Mouse (Mus musculus) liver, embryonic 16.5 days (tissue): Measurements from ENCODE around the gene Hpse2. TPM values are rescaled to one million over a fixed set of nuclear protein-coding genes. Genes with fewer than 3 reads are reported as not detected.
"Not testable (repeated sequence)": the region's sequence is repeated elsewhere in the genome, so short reads cannot be mapped to it uniquely, and the experiment has no call there.

ENCODE experiments used
- ATAC-seq: fragments of 200-750 bp; cut with Nextera tagmentation; 2 replicates; pipeline ENCODE4 v1.8.0; 2017; ENCODE audit warnings: low read depth, mild to moderate bottlenecking, moderate number of reproducible peaks, moderate library complexity
- H3K27ac ChIP-seq: fragments of 300-500 bp; sonication (generic); 2 replicates; pipeline ENCODE4 v1.5.1; 2014; ENCODE audit warnings: mild to moderate bottlenecking, low read length
- H3K27me3 ChIP-seq: fragments of 300-500 bp; sonication (generic); 2 replicates; pipeline ENCODE4 v1.6.1; 2014; ENCODE audit warnings: low read depth, low read length, mixed read lengths; ENCODE audit not compliant: control insufficient read depth, insufficient read depth
- H3K36me3 ChIP-seq: fragments of 300-500 bp; sonication (generic); 2 replicates; pipeline ENCODE4 v1.6.1; 2014; ENCODE audit warnings: mild to moderate bottlenecking; ENCODE audit not compliant: control insufficient read depth, insufficient read depth
- H3K4me1 ChIP-seq: fragments of 300-500 bp; sonication (generic); 2 replicates; pipeline ENCODE4 v1.6.1; 2014; ENCODE audit warnings: low read depth, low read length, mixed read lengths; ENCODE audit not compliant: control insufficient read depth
- H3K4me2 ChIP-seq: fragments of 300-500 bp; sonication (generic); 2 replicates; pipeline ENCODE4 v1.6.1; 2014; ENCODE audit warnings: low read depth, low read length, mixed read lengths
- H3K4me3 ChIP-seq: fragments of 300-500 bp; sonication (generic); 2 replicates; pipeline ENCODE4 v1.5.1; 2014; ENCODE audit warnings: low read depth, mild to moderate bottlenecking, low read length
- H3K9ac ChIP-seq: fragments of 300-500 bp; sonication (generic); 2 replicates; pipeline ENCODE4 v1.6.1; 2014; ENCODE audit warnings: low read depth, low read length
- H3K9me3 ChIP-seq: fragments of 300-500 bp; sonication (generic); replicated peaks from 2 replicates; pipeline ENCODE4 v1.6.1; 2016; ENCODE audit warnings: low read length; ENCODE audit not compliant: control insufficient read depth
- WGBS: fragments of 180-500 bp; shearing (Covaris S2); extraction: QIAGEN DNeasy Blood & Tissue Kit; methylation state at CpG from one replicate; pipeline ENCODE4 v1.1.7; 2014; ENCODE audit not compliant: insufficient replicate concordance; 5-methylcytosine and 5-hydroxymethylcytosine counted together
- polyA plus RNA-seq: library from polyadenylated mRNA; unstranded; fragments of >200 nt; fragmentation: Nextera tagmentation; extraction: Ambion mirVana; gene quantifications from 2 replicates; pipeline ENCODE4 v1.2.1, GENCODE M21; 2015

Gene Hpse2
- polyA plus RNA-seq, 1 experiment from 2014 or later = not detected

DNA sequence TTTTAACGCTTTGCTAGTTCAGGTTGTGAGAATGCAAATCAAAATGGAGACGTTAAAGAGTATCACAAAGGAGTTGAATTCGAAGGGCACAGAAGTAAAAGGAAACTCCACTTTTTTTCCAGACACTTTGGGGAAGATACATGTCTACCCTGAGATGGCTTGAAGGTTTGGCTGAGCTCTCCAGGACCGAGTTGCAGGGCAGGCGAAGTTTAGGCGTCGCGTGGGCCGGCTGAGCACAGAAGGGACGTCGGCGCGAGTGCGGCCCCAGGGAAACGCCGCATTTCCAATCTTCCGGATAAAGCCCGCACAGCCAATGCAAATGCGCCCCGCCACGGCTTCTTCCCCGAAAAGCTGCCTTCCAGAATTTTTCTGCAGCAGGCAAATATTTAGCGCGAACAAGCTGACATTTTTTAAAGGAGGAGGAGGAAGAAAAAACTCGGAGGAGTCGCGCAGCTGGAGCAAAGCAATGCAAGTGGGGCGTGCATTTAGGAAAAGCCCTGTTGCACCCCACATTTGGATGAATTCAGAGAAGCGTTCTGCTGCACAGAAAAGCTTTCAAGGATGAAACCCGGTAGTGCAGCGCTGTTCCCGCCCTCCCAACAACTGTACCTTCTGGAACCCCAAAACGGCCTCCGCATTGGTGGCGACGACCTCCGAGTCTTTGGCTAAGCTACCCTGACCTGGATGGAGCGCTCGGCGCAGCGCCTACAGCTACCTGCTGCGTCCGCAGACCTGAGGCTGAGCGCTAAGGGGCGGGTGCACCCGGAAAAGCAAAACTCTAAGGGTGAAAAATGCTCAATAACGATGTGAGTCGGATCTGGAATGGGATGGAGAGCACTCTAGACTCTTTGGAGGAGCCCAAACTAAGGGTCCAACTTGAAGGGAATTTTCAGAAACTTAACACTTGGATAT is 1.9 kb downstream of the Hpse2 start:
- no peak overlapping the region for H3K9ac ChIP-seq
- peaks cover 56% of the 10 kb centered on the region for H3K27me3 ChIP-seq
- H3K36me3 ChIP-seq = no peaks in the 10 kb centered on the region
- under 1% methylated on average over 48 of the region's 48 CpGs for WGBS
- H3K4me1 ChIP-seq = no peaks in the 10 kb centered on the region
- no peak for ATAC-seq
- H3K4me2 ChIP-seq = no peak overlapping the region
- no peaks in the 10 kb centered on the region for H3K9me3 ChIP-seq
- H3K27ac ChIP-seq = no peak overlapping the region
- H3K4me3 ChIP-seq = no peak overlapping the region

DNA sequence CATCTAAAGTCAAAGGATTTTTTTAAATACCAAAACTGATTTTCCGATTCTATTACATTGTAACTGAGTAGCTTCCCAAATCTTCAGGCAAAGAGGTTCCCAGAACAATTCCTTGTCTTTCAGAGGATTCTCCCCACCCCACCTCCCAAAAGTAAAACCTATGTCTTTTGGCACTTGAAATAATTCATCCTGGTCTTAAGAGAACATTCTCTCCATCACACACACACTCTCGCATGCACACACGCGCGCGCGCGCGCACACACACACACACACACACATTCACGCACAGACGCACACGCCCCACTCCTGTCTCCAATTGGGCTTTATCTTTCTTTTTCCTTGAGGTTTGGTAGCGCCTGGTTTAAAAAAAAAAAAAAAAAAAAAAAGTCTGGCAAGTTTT is 2.7 kb downstream of the Hpse2 start:
- no peak for ATAC-seq
- peaks cover 56% of the 10 kb centered on the region for H3K27me3 ChIP-seq
- no peaks in the 10 kb centered on the region for H3K36me3 ChIP-seq
- WGBS = 4% methylated on average over 13 of the region's 13 CpGs
- no peak overlapping the region for H3K4me2 ChIP-seq
- no peak overlapping the region for H3K27ac ChIP-seq
- H3K4me3 ChIP-seq = no peak overlapping the region
- H3K9ac ChIP-seq = no peak overlapping the region
- H3K4me1 ChIP-seq = no peaks in the 10 kb centered on the region
- no peaks in the 10 kb centered on the region for H3K9me3 ChIP-seq

DNA sequence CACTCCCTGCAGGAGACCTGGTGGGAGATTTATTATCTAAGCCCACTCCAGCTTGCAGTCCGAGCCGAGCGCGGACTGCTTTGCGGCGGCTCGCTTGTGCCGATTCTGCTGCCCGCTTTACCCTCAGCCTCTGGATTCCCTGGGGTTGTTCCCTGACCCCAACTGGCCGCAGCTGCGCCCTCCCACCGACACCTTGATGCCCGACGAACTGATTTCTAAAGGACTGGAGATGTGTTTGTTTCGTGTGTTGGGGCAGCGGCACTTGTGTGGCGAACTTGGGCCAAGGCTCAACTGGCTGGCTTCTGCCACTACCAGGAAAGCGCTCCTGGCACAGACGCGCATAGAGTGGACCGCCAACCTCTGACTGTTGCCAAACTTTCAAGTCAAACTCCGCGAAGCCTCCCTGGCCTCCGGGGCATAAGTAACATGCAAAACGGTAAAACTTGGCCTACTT is 3.1 kb downstream of the Hpse2 start:
- Histone ChIP-seq H3K4me3 (no peak overlapping the region), H3K27ac (no peak overlapping the region), H3K27me3 (peaks cover 56% of the 10 kb centered on the region), H3K9ac (no peak overlapping the region), H3K4me1 (no peaks in the 10 kb centered on the region), H3K36me3 (no peaks in the 10 kb centered on the region), H3K4me2 (no peak overlapping the region), H3K9me3 (no peaks in the 10 kb centered on the region)
- ATAC-seq = no peak
- WGBS = under 1% methylated on average over 25 of the region's 25 CpGs

DNA sequence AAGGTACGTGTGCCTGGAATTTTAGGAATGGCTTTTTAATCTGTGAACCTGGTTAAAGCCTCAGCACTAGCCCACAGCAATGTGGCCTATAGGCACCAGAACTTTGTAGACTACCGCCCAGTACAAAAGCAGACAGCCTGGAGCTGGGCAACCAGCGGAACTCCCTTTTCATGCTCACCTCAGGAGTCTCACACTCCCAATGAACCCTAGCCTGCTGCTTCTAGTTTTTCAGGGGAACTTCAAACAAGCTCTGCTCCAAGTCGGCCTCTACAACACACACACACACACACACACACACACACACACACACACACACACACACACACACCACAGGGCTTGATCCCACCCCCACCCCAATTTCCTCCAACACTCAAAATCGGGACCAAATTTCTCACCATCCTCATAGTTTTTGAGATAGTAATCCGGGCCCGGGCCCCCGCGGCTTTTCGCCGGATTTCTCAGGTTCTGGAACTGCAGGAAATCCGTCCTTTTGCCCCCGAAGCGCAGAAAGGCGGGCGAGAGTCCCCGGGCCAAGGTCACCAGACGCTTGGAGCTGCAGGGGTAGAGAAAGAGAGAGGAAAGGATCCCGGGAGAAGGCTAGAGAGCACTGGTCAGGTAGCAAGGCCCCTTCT is 3.7 kb downstream of the Hpse2 start:
- H3K4me2 ChIP-seq = no peak overlapping the region
- no peak overlapping the region for H3K4me3 ChIP-seq
- no peak overlapping the region for H3K27ac ChIP-seq
- H3K27me3 ChIP-seq = peaks cover 56% of the 10 kb centered on the region
- ATAC-seq = no peak
- WGBS = 5% methylated on average over 19 of the region's 19 CpGs
- H3K36me3 ChIP-seq = no peaks in the 10 kb centered on the region
- no peaks in the 10 kb centered on the region for H3K4me1 ChIP-seq
- no peaks in the 10 kb centered on the region for H3K9me3 ChIP-seq
- H3K9ac ChIP-seq = no peak overlapping the region

DNA sequence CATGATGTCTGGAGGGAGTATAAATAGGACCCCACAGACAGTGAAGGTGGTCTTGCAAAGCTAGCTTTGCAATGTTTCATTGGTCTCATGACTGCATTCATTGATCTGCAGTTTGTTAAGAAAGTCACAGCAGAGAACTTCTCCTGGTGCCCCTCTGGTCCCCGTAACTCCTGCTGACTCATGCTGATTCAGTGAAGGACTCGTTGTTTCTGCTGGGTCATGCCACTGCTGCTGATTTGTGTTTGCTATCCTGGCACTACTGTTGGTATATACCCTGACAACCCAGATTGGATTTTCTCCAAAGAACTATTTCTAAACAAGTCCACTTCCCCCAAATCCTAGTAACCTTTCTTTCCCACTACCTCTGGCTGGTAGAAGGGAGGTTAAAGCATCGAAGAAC is 29.3 kb downstream of the Hpse2 start:
- peak; percentile 56; the same call in 1 of the 2 replicates for ATAC-seq
- WGBS = 47% methylated on average over 3 of the region's 3 CpGs
- no peak overlapping the region for H3K4me2 ChIP-seq

DNA sequence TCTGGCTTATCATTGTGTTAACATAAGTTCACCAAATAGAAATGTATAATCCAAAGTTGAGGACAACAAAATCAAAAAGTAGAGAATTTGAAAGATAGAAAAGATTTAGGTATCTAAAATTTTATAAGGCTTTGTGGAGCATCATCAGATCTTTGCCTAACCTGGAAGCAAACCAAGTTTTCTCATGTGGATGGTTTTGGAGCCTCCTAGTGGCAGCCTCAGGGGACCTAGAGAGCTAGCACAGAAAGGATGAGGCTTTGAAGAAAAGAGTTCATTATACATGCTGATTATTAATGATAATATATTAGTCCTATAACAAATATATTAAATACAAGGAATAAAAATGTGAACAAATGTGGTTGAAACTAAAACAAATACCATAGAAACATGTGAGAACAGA is 77.0 kb downstream of the Hpse2 start:
- no peak for ATAC-seq
- Histone ChIP-seq H3K9ac (no peak overlapping the region), H3K27ac (no peak overlapping the region), H3K4me1 (no peaks in the 10 kb centered on the region), H3K36me3 (no peaks in the 10 kb centered on the region), H3K4me3 (no peak overlapping the region), H3K9me3 (no peaks in the 10 kb centered on the region), H3K4me2 (no peak overlapping the region), H3K27me3 (no peaks in the 10 kb centered on the region)

More for the DNA sequence above, 29.3 kb downstream of the Hpse2 start:
- Histone ChIP-seq H3K4me3 (no peak overlapping the region), H3K27me3 (no peaks in the 10 kb centered on the region), H3K36me3 (no peaks in the 10 kb centered on the region), H3K9ac (no peak overlapping the region), H3K27ac (no peak overlapping the region), H3K9me3 (no peaks in the 10 kb centered on the region), H3K4me1 (no peaks in the 10 kb centered on the region)

DNA sequence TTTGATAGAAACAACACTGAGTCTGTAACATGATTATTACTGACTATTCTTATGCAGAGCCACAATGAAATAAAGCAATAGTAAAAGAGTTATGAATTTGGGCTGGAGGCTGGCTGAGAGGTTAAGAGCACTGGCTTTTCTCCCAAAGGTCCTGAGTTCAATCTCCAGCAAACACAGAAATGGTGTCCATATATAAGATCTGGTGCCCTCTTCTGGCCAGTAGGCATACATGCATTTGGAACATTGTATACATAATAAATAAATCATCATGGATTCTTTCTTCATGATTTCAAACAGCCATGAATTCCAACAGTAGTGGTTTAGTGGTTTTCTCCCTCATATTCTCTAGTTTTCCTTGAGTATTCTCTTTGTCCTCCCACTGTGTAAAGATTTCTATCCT is 81.4 kb downstream of the Hpse2 start:
- no peaks in the 10 kb centered on the region for H3K36me3 ChIP-seq
- H3K9me3 ChIP-seq = no peaks in the 10 kb centered on the region
- no peaks in the 10 kb centered on the region for H3K4me1 ChIP-seq
- no peak for ATAC-seq
- no peak overlapping the region for H3K27ac ChIP-seq
- no peak overlapping the region for H3K4me3 ChIP-seq
- H3K4me2 ChIP-seq = no peak overlapping the region
- H3K27me3 ChIP-seq = no peaks in the 10 kb centered on the region
- H3K9ac ChIP-seq = no peak overlapping the region

DNA sequence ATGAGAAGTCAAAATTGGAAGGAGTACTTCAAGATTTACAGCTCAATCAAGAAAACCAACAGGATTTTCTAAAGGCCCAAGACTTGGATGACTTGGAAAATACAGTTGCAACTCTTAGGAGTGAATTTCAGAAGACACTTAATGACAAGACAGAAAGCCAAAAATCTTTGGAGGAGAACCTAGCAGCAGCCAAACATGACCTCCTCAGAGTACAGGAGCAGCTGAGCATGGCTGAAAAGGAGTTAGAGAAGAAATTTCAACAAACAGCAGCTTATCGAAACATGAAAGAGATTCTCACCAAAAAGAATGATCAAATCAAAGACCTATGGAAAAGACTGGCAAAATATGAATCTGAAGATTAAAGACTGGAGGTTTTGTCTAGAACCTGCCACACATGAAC is 106.8 kb downstream of the Hpse2 start:
- not testable (repeated sequence) for H3K9ac ChIP-seq, H3K4me2 ChIP-seq, ATAC-seq, H3K4me1 ChIP-seq, H3K36me3 ChIP-seq, H3K4me3 ChIP-seq, H3K27ac ChIP-seq, H3K9me3 ChIP-seq, H3K27me3 ChIP-seq
- WGBS = 74% methylated on average over 1 of the region's 1 CpGs

DNA sequence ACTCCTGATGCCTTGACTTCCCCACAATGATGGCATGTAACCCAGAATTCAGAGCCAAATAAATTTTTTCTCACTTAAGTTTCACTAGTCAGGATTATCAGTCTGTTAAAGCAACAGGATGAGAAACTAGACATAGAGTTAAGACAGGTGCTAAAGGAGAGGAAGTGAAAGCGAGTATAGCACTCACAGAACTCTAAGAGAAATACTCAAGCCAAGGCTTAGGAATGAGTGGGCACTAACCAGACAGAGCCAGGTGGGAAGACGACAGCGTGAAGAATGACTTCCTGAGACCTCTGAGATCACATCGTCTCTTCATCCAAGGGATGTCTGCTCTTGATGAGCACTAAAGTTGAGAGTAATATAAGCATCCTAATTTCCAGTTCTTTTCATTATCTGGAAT is 144.2 kb downstream of the Hpse2 start:
- no peak for ATAC-seq
- H3K4me2 ChIP-seq = no peak overlapping the region
- no peak overlapping the region for H3K4me3 ChIP-seq
- no peaks in the 10 kb centered on the region for H3K27me3 ChIP-seq
- 53% methylated on average over 4 of the region's 4 CpGs for WGBS
- H3K9me3 ChIP-seq = no peaks in the 10 kb centered on the region
- H3K9ac ChIP-seq = no peak overlapping the region
- H3K36me3 ChIP-seq = no peaks in the 10 kb centered on the region
- H3K4me1 ChIP-seq = no peaks in the 10 kb centered on the region
- H3K27ac ChIP-seq = no peak overlapping the region
